Mouse (Mus musculus): ENCODE results near the gene Nup210l. TPM values are rescaled to one million over a fixed set of nuclear protein-coding genes. Genes with fewer than 3 reads are reported as not detected.

The Nup210l gene
- polyA plus RNA-seq, 1 experiment = 0.35 TPM

- Histone ChIP-seq H3K4me3 (no peak overlapping the region), H3K27me3 (ENCODE audit: control insufficient read depth, insufficient read depth, insufficient read length) (no peaks in the 10 kb centered on the region), H3K79me2 (ENCODE audit: control insufficient read depth, insufficient read depth) (no peaks in the 10 kb centered on the region), H3K4me2 (ENCODE audit: low read depth) (no peak overlapping the region), H3ac (ENCODE audit: control insufficient read depth, insufficient read length) (no peak overlapping the region), H3K36me3 (ENCODE audit: control insufficient read depth, insufficient read depth) (peaks cover 6% of the 10 kb centered on the region)
- TF ChIP-seq MAX (IDR thresholded peaks at IDR 0.05; ENCODE audit: low read depth) = no peak
- peak; percentile 47 for TF ChIP-seq POLR2AphosphoS2 (IDR thresholded peaks at IDR 0.05; ENCODE audit: insufficient read length, low read depth)
Observed at GRCm38 (mm10) chr3:90067851-90068250, 36.1 kb upstream of the Nup210l start.

- Histone ChIP-seq H3K79me2 (ENCODE audit: control insufficient read depth, insufficient read depth) (no peaks in the 10 kb centered on the region), H3K4me3 (no peak overlapping the region), H3ac (ENCODE audit: control insufficient read depth, insufficient read length) (no peak overlapping the region), H3K36me3 (ENCODE audit: control insufficient read depth, insufficient read depth) (no peaks in the 10 kb centered on the region), H3K4me2 (ENCODE audit: low read depth) (peak overlapping the region; percentile 51), H3K27me3 (ENCODE audit: control insufficient read depth, insufficient read depth, insufficient read length) (no peaks in the 10 kb centered on the region)
- TF ChIP-seq TCF12 (IDR thresholded peaks at IDR 0.05; ENCODE audit: insufficient read depth, poor library complexity, severe bottlenecking) = no peak
- no peak for TF ChIP-seq POLR2AphosphoS2 (IDR thresholded peaks at IDR 0.05; ENCODE audit: insufficient read length, low read depth)
- TF ChIP-seq SRF (IDR thresholded peaks at IDR 0.05; ENCODE audit: control insufficient read depth, insufficient read length, low read depth) = peak; percentile 97
- TF ChIP-seq MYOD1 (IDR thresholded peaks at IDR 0.05; ENCODE audit: control insufficient read depth in 1 of 3, insufficient read length in 2 of 3, low read depth in 2 of 3) = no peak
- no peak for TF ChIP-seq USF1 (IDR thresholded peaks at IDR 0.05; ENCODE audit: low read depth)
Observed at GRCm38 (mm10) chr3:90069688-90070087, 34.2 kb upstream of the Nup210l start.

- Histone ChIP-seq H3K79me2 (ENCODE audit: control insufficient read depth, insufficient read depth) (no peaks in the 10 kb centered on the region), H3K4me3 (peak within 1 kb of the TSS; percentile 25), H3K36me3 (ENCODE audit: control insufficient read depth, insufficient read depth) (no peaks in the 10 kb centered on the region), H3K27me3 (ENCODE audit: control insufficient read depth, insufficient read depth, insufficient read length) (no peaks in the 10 kb centered on the region), H3ac (ENCODE audit: control insufficient read depth, insufficient read length) (no peak within 1 kb of the TSS), H3K4me2 (ENCODE audit: low read depth) (peak within 1 kb of the TSS; percentile 60)
- TF ChIP-seq MYOD1 (IDR thresholded peaks at IDR 0.05; ENCODE audit: control insufficient read depth in 1 of 3, insufficient read length in 2 of 3, low read depth in 2 of 3) (peak in 2 of 3 experiments; percentile 34 to 47), MYOG (IDR thresholded peaks at IDR 0.05; ENCODE audit: control insufficient read depth in 1 of 3, insufficient read depth in 1 of 3, insufficient read length in 2 of 3, low read depth in 2 of 3) (peak in 2 of 3 experiments; percentile 8 to 67), CEBPB (IDR thresholded peaks at IDR 0.05; ENCODE audit: insufficient read depth, poor library complexity, severe bottlenecking) (no peak), TCF12 (IDR thresholded peaks at IDR 0.05; ENCODE audit: insufficient read depth, poor library complexity, severe bottlenecking) (peak; percentile 62), E2F4 (IDR thresholded peaks at IDR 0.05; ENCODE audit: insufficient read depth) (no peak)
Observed at GRCm38 (mm10) chr3:90072294-90072693, 31.6 kb upstream of the Nup210l start, which contains the start of gene Tpm3. Gene Tpm3, plus strand, starts transcription at chr3:90072649.

- peaks cover 19% of the 10 kb centered on the region for H3K79me2 ChIP-seq (ENCODE audit: control insufficient read depth, insufficient read depth)
- H3K27me3 ChIP-seq (ENCODE audit: control insufficient read depth, insufficient read depth, insufficient read length) = no peaks in the 10 kb centered on the region
- no peaks in the 10 kb centered on the region for H3K36me3 ChIP-seq (ENCODE audit: control insufficient read depth, insufficient read depth)
- H3K4me3 ChIP-seq = no peak overlapping the region
- H3ac ChIP-seq (ENCODE audit: control insufficient read depth, insufficient read length) = no peak overlapping the region
- TF ChIP-seq REST (IDR thresholded peaks at IDR 0.05; ENCODE audit: insufficient read depth, insufficient read length) = no peak
- TF ChIP-seq TCF12 (IDR thresholded peaks at IDR 0.05; ENCODE audit: insufficient read depth, poor library complexity, severe bottlenecking) = peak; percentile 16
- peak; percentile 61; the same call in 1 of the 2 replicates for TF ChIP-seq CEBPB (IDR thresholded peaks at IDR 0.05; ENCODE audit: insufficient read depth, poor library complexity, severe bottlenecking)
- TF ChIP-seq USF1 (IDR thresholded peaks at IDR 0.05; ENCODE audit: low read depth) = no peak
- peak; percentile 44 to 79 (median 55) for TF ChIP-seq MYOD1 (IDR thresholded peaks at IDR 0.05; ENCODE audit: control insufficient read depth in 1 of 3, insufficient read length in 2 of 3, low read depth in 2 of 3)
- TF ChIP-seq MYOG (IDR thresholded peaks at IDR 0.05; ENCODE audit: control insufficient read depth in 1 of 3, insufficient read depth in 1 of 3, insufficient read length in 2 of 3, low read depth in 2 of 3) = peak in 2 of 3 experiments; percentile 34 to 68
- H3K4me2 ChIP-seq (ENCODE audit: low read depth) = peak overlapping the region; percentile 95
Observed at GRCm38 (mm10) chr3:90076921-90077716, 26.8 kb upstream of the Nup210l start.

GRCm38 (mm10) chr3:90078224-90078623, 25.7 kb upstream of the Nup210l start:
- Histone ChIP-seq H3K4me2 (ENCODE audit: low read depth) (peak overlapping the region; percentile 95), H3K36me3 (ENCODE audit: control insufficient read depth, insufficient read depth) (no peaks in the 10 kb centered on the region), H3K4me3 (no peak overlapping the region), H3K79me2 (ENCODE audit: control insufficient read depth, insufficient read depth) (peaks cover 30% of the 10 kb centered on the region), H3ac (ENCODE audit: control insufficient read depth, insufficient read length) (no peak overlapping the region), H3K27me3 (ENCODE audit: control insufficient read depth, insufficient read depth, insufficient read length) (no peaks in the 10 kb centered on the region)
- TF ChIP-seq CEBPB (IDR thresholded peaks at IDR 0.05; ENCODE audit: insufficient read depth, poor library complexity, severe bottlenecking) (no peak), E2F4 (IDR thresholded peaks at IDR 0.05; ENCODE audit: insufficient read depth) (no peak), REST (IDR thresholded peaks at IDR 0.05; ENCODE audit: insufficient read depth, insufficient read length) (no peak), MYOG (IDR thresholded peaks at IDR 0.05; ENCODE audit: control insufficient read depth in 1 of 3, insufficient read depth in 1 of 3, insufficient read length in 2 of 3, low read depth in 2 of 3) (no peak), MYOD1 (IDR thresholded peaks at IDR 0.05; ENCODE audit: control insufficient read depth in 1 of 3, insufficient read length in 2 of 3, low read depth in 2 of 3) (no peak), TCF12 (IDR thresholded peaks at IDR 0.05; ENCODE audit: insufficient read depth, poor library complexity, severe bottlenecking) (no peak), POLR2A (IDR thresholded peaks at IDR 0.05; ENCODE audit: insufficient read length, low read depth) (no peak), TCF3 (IDR thresholded peaks at IDR 0.05; ENCODE audit: insufficient read length, low read depth) (no peak), SRF (IDR thresholded peaks at IDR 0.05; ENCODE audit: control insufficient read depth, insufficient read length, low read depth) (no peak), MAX (IDR thresholded peaks at IDR 0.05; ENCODE audit: low read depth) (no peak), POLR2AphosphoS2 (IDR thresholded peaks at IDR 0.05; ENCODE audit: insufficient read length, low read depth) (no peak), USF1 (IDR thresholded peaks at IDR 0.05; ENCODE audit: low read depth) (no peak)

Data from myocyte (in vitro differentiated cells).